Mouse (Mus musculus) embryonic facial prominence, embryonic 11.5 days (tissue): ENCODE results near the gene Sim1. TPM values are rescaled to one million over a fixed set of nuclear protein-coding genes. Genes with fewer than 3 reads are reported as not detected.

ENCODE experiments used
- ATAC-seq: fragments of 200-750 bp; cut with Nextera tagmentation; replicated peaks from 2 replicates; pipeline ENCODE4 v1.8.0; 2017; ENCODE audit warnings: low read depth; ENCODE audit not compliant: insufficient number of reproducible peaks, low FRiP score, low TSS enrichment
- DNase-seq: peaks from one replicate; pipeline ENCODE4 v3.0.0-alpha.2; 2015; ENCODE audit warnings: low spot score
- H3K27ac ChIP-seq: fragments of 300-500 bp; sonication (generic); replicated peaks from 2 replicates; pipeline ENCODE4 v1.5.1; 2014; ENCODE audit warnings: mild to moderate bottlenecking, low read depth, low read length, control low read depth
- H3K27me3 ChIP-seq: fragments of 300-500 bp; sonication (generic); 2 replicates; pipeline ENCODE4 v1.6.1; 2014; ENCODE audit warnings: mild to moderate bottlenecking, low read length, moderate library complexity, mixed read lengths; ENCODE audit not compliant: control insufficient read depth, insufficient read depth
- H3K36me3 ChIP-seq: fragments of 300-500 bp; sonication (generic); replicated peaks from 2 replicates; pipeline ENCODE4 v1.6.1; 2014; ENCODE audit warnings: low read depth, mild to moderate bottlenecking, low read length, moderate library complexity, mixed read lengths; ENCODE audit not compliant: control insufficient read depth, insufficient read depth
- H3K4me1 ChIP-seq: fragments of 300-500 bp; sonication (generic); 2 replicates; pipeline ENCODE4 v1.6.1; 2014; ENCODE audit warnings: low read length, mixed read lengths; ENCODE audit not compliant: control insufficient read depth, insufficient read depth
- H3K4me2 ChIP-seq: fragments of 300-500 bp; sonication (generic); 2 replicates; pipeline ENCODE4 v1.6.1; 2014; ENCODE audit warnings: low read depth, mild to moderate bottlenecking, control low read depth, low read length, moderate library complexity
- H3K4me3 ChIP-seq: fragments of 300-500 bp; sonication (generic); 2 replicates; pipeline ENCODE4 v1.5.1; 2014; ENCODE audit warnings: low read depth, low read length, control low read depth
- H3K9ac ChIP-seq: fragments of 300-500 bp; sonication (generic); replicated peaks from 2 replicates; pipeline ENCODE4 v1.6.1; 2014; ENCODE audit warnings: mild to moderate bottlenecking, control low read depth, low read length
- H3K9me3 ChIP-seq: fragments of 300-500 bp; sonication (generic); replicated peaks from 2 replicates; pipeline ENCODE4 v1.6.1; 2016; ENCODE audit warnings: mild to moderate bottlenecking, low read length, inconsistent platforms, mixed read lengths; ENCODE audit not compliant: control insufficient read depth
- WGBS: fragments of 180-500 bp; shearing (Covaris S2); extraction: QIAGEN DNeasy Blood & Tissue Kit; methylation state at CpG from one replicate; pipeline ENCODE4 v1.1.7; 2014; 5-methylcytosine and 5-hydroxymethylcytosine counted together
- polyA plus RNA-seq: library from polyadenylated mRNA; unstranded; fragments of >200 nt; fragmentation: Nextera tagmentation; extraction: Ambion mirVana; gene quantifications from 2 replicates; pipeline ENCODE4 v1.2.1, GENCODE M21; 2014

The Sim1 gene
- polyA plus RNA-seq, 1 experiment from 2014 or later, result 0.67 TPM

DNA sequence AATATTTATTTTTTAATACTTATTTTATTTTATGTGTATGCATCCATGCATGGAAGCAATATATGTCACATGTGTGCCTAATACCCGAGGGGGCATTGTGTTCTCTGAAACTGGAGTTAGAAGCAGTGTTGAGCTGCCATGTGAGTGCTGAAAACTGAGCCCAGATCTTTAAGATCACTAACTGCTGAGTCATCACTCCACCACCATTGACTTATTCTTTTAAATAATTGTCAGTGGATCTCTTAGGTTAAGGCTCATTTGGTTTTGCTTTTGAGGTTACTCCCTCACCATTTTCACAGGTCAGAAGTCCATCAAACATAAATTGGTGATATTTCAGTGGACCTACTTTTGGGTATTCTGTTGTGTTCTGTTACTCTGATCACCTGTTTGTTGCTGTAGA is 79.1 kb downstream of the Sim1 start:
- H3K27ac ChIP-seq, result no peak overlapping the region
- no peaks in the 10 kb centered on the region for H3K4me1 ChIP-seq
- no peaks in the 10 kb centered on the region for H3K36me3 ChIP-seq
- no peaks in the 10 kb centered on the region for H3K27me3 ChIP-seq
- 67% methylated on average over 1 of the region's 1 CpGs for WGBS
- H3K9me3 ChIP-seq, result no peaks in the 10 kb centered on the region
- no peak for DNase-seq
- H3K9ac ChIP-seq, result no peak overlapping the region
- ATAC-seq, result no peak
- no peak overlapping the region for H3K4me2 ChIP-seq
- H3K4me3 ChIP-seq, result no peak overlapping the region

DNA sequence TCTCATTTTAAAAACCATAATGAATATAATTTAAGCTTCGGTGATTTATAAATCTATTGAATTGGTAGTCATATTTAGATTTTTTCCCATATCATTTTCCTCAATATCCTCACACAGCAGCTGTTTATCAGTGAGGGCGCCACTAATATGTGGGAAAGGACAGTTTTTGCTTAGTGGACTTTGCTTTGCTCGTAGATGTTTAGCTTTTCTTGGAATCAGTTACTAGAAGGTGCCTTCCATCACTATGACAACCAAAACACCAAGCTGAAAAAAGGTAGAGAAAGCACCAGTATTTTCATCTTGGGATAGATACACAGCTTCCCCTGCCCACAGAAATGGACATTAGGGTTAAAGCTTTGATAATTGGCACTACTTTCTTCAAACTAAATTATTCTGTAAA is 87.3 kb downstream of the Sim1 start:
- H3K9me3 ChIP-seq, result no peaks in the 10 kb centered on the region

DNA sequence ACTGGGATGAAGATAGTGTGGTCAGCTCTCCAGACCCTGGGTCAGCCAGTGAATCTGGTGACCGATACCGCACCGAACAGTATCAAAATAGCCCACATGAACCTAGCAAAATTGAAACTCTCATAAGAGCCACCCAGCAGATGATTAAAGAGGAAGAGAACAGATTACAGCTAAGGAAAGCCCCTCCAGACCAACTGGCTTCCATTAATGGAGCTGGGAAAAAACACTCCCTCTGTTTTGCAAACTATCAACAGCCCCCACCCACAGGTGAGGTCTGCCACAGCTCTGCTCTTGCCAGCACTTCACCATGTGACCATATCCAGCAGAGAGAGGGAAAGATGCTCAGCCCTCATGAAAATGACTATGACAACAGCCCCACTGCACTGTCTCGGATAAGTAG is 89.1 kb downstream of the Sim1 start:
- DNase-seq, result no peak
- Histone ChIP-seq H3K4me1 (no peaks in the 10 kb centered on the region), H3K36me3 (no peaks in the 10 kb centered on the region), H3K4me3 (no peak overlapping the region), H3K4me2 (no peak overlapping the region), H3K27ac (no peak overlapping the region), H3K27me3 (no peaks in the 10 kb centered on the region), H3K9me3 (no peaks in the 10 kb centered on the region), H3K9ac (no peak overlapping the region)
- 89% methylated on average over 4 of the region's 4 CpGs for WGBS
- ATAC-seq, result no peak

More for the DNA sequence above, 87.3 kb downstream of the Sim1 start:
- ATAC-seq (no peak), DNase-seq (no peak)
- no peaks in the 10 kb centered on the region for H3K4me1 ChIP-seq
- H3K27me3 ChIP-seq, result no peaks in the 10 kb centered on the region
- H3K9ac ChIP-seq, result no peak overlapping the region
- H3K4me2 ChIP-seq, result no peak overlapping the region
- no peak overlapping the region for H3K4me3 ChIP-seq
- H3K36me3 ChIP-seq, result no peaks in the 10 kb centered on the region
- H3K27ac ChIP-seq, result no peak overlapping the region
- WGBS, result 90% methylated on average over 3 of the region's 3 CpGs

- Histone ChIP-seq H3K36me3 (no peaks in the 10 kb centered on the region), H3K4me3 (no peak overlapping the region), H3K27ac (no peak overlapping the region), H3K9me3 (no peaks in the 10 kb centered on the region), H3K27me3 (no peaks in the 10 kb centered on the region), H3K9ac (no peak overlapping the region), H3K4me1 (no peaks in the 10 kb centered on the region), H3K4me2 (no peak overlapping the region)
- no peak for ATAC-seq
- no peak for DNase-seq
- WGBS, result 67% methylated on average over 3 of the region's 3 CpGs
Observed at GRCm38 (mm10) chr10:51007798-51008197, 113.2 kb downstream of the Sim1 start.

DNA sequence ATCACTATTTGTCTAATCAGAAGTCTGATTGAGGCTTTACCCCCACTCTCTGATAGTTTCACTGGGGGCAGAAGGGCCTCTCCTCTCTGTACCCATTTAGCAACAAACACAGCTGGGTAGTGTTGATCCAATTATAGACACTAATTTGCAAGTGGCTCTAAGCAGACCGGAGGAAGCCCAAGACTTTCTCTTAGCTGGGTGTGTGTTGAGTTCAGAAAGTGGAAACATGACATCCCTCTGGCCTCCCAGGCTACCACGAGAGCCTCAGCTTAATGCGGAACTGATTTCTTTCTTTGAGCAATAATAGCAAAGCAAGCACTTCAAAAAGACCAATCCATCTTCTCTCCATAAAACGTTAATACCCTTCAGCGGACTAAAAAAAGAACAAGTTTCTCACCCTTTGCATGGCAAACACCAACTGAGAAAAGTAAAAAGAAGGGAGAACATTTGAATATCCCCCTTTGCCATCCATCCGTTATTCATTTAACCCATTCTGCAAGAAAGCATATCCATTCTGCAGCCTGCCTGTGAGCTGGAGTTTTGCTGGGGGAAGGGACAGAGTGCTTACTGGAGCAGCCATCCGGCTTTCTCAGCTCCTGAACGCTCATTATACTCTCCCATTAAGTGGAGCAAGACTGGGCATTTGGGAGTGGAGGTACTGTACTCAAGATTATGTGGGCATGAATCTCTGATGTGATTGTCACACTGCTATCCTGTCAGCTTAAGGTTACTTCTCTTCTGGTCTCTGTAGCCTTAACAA is 117.0 kb downstream of the Sim1 start:
- no peaks in the 10 kb centered on the region for H3K36me3 ChIP-seq
- no peak overlapping the region for H3K9ac ChIP-seq
- H3K4me1 ChIP-seq, result no peaks in the 10 kb centered on the region
- no peak overlapping the region for H3K4me2 ChIP-seq
- no peak overlapping the region for H3K4me3 ChIP-seq
- ATAC-seq (no peak), DNase-seq (peak; percentile 15)
- H3K27me3 ChIP-seq, result no peaks in the 10 kb centered on the region
- H3K27ac ChIP-seq, result no peak overlapping the region
- H3K9me3 ChIP-seq, result no peaks in the 10 kb centered on the region
- 11% methylated on average over 8 of the region's 8 CpGs for WGBS

DNA sequence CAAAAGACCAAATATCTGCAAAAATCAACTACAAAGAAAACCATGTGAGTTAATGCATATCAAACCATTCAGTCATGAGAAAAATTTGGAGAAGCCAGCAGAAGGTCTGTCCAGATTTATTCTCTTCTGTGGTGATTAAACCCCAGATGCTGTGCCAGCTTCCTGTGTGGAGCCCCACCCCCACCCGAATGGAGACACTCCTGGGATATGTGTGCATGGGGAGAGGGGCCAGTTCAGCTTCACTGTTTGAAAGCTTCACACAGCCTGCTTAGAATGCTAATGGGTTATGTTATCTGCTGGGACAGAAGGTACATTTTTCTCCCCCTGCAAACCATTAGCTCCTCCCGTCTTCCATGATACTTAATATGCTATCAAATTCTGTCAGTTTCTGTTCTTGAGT is 120.3 kb downstream of the Sim1 start:
- Histone ChIP-seq H3K36me3 (no peaks in the 10 kb centered on the region), H3K4me1 (no peaks in the 10 kb centered on the region), H3K4me2 (no peak overlapping the region), H3K27me3 (no peaks in the 10 kb centered on the region), H3K27ac (no peak overlapping the region), H3K4me3 (no peak overlapping the region), H3K9ac (no peak overlapping the region), H3K9me3 (no peaks in the 10 kb centered on the region)
- ATAC-seq (no peak), DNase-seq (no peak)
- WGBS, result 66% methylated on average over 2 of the region's 2 CpGs

- WGBS, result 70% methylated on average over 1 of the region's 1 CpGs
- no peak for DNase-seq
- Histone ChIP-seq H3K36me3 (no peaks in the 10 kb centered on the region), H3K4me1 (no peaks in the 10 kb centered on the region), H3K9ac (no peak overlapping the region), H3K4me2 (no peak overlapping the region), H3K27me3 (no peaks in the 10 kb centered on the region), H3K4me3 (no peak overlapping the region), H3K27ac (no peak overlapping the region), H3K9me3 (no peaks in the 10 kb centered on the region)
- no peak for ATAC-seq
Observed at GRCm38 (mm10) chr10:51015362-51015761, 120.8 kb downstream of the Sim1 start.

DNA sequence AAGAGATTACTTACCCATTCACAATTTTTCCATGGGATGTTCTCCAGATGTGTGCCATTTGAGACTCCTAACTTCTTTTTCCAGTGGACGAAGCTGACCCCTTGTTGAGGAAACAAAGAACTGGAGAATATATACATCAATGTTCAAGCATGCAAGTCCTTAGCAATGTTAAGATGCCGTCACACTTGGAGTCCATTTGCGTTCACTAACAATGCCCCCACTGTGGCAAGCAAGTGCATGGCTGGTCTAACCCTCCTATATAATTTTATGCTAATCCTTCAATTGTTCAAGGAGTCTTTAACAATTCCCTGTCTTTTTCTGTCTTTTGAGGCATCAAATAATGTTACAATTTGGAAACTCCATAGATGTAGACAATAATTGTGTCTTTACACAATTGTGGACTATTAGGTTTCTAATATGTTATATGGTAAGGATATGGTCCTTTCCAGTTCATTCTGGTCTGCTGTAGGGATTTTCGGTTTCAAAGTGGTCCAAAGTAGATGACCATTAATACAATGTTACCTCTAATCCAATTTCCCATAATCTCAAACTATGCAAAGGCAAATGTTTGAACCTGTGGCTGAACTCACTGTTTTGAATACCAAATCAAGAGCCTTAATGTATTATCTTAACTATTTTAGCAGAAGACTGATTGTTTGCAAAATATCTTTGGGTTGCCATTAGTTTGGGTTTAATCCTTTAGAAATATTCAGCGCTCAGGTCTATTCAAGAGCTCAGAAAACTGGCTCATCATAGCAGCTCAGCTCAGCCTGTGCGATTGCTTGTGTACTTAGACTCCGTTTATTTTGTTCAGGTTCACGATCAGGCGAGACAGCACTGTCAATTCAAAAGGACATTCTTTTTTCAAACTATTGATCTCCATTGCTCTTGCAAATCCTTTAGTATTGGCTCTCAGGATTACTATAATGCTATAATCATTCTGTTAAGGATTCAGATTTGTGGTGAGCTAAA is 129.0 kb downstream of the Sim1 start:
- Histone ChIP-seq H3K27ac (no peak overlapping the region), H3K4me3 (no peak overlapping the region), H3K36me3 (no peaks in the 10 kb centered on the region), H3K4me1 (no peaks in the 10 kb centered on the region), H3K27me3 (no peaks in the 10 kb centered on the region), H3K4me2 (no peak overlapping the region), H3K9me3 (no peaks in the 10 kb centered on the region), H3K9ac (no peak overlapping the region)
- no peak for DNase-seq
- WGBS, result 76% methylated on average over 9 of the region's 9 CpGs
- ATAC-seq, result no peak
